Mouse (Mus musculus) embryonic facial prominence, embryonic 12.5 days (tissue): Measurements from ENCODE around the gene Rps15. TPM values are rescaled to one million over a fixed set of nuclear protein-coding genes. Genes with fewer than 3 reads are reported as not detected.

Source experiments
- ATAC-seq: fragments of 200-750 bp; cut with Nextera tagmentation; 2 replicates; pipeline ENCODE4 v1.8.0; 2017; ENCODE audit not compliant: insufficient number of reproducible peaks, insufficient read depth, low FRiP score, low TSS enrichment
- H3K27ac ChIP-seq: fragments of 300-500 bp; sonication (generic); 2 replicates; pipeline ENCODE4 v1.5.1; 2016; ENCODE audit warnings: mild to moderate bottlenecking
- H3K27me3 ChIP-seq: fragments of 300-500 bp; sonication (generic); 2 replicates; pipeline ENCODE4 v1.6.1; 2016; ENCODE audit warnings: mild to moderate bottlenecking, moderate library complexity
- H3K36me3 ChIP-seq: fragments of 300-500 bp; sonication (generic); 2 replicates; pipeline ENCODE4 v1.6.1; 2016; ENCODE audit warnings: mild to moderate bottlenecking
- H3K4me1 ChIP-seq: fragments of 300-500 bp; sonication (generic); 2 replicates; pipeline ENCODE4 v1.6.1; 2016
- H3K4me2 ChIP-seq: fragments of 300-500 bp; sonication (generic); replicated peaks from 2 replicates; pipeline ENCODE4 v1.6.1; 2016; ENCODE audit warnings: mild to moderate bottlenecking, moderate library complexity
- H3K4me3 ChIP-seq: fragments of 300-500 bp; sonication (generic); 2 replicates; pipeline ENCODE4 v1.5.1; 2016; ENCODE audit warnings: mild to moderate bottlenecking
- H3K9ac ChIP-seq: fragments of 300-500 bp; sonication (generic); 2 replicates; pipeline ENCODE4 v1.6.1; 2016; ENCODE audit warnings: mild to moderate bottlenecking, moderate library complexity
- H3K9me3 ChIP-seq: fragments of 300-500 bp; sonication (generic); 2 replicates; pipeline ENCODE4 v1.6.1; 2016; ENCODE audit warnings: mild to moderate bottlenecking, moderate library complexity
- WGBS: fragments of 180-500 bp; shearing (Covaris S2); methylation state at CpG from one replicate; pipeline ENCODE4 v1.1.7; 2016; 5-methylcytosine and 5-hydroxymethylcytosine counted together
- polyA plus RNA-seq: library from polyadenylated mRNA; unstranded; fragments of >200 nt; fragmentation: Nextera tagmentation; extraction: Ambion mirVana; gene quantifications from 2 replicates; pipeline ENCODE4 v1.2.1, GENCODE M21; 2016

Gene Rps15
- polyA plus RNA-seq, 1 experiment from 2014 or later = 851 TPM

DNA sequence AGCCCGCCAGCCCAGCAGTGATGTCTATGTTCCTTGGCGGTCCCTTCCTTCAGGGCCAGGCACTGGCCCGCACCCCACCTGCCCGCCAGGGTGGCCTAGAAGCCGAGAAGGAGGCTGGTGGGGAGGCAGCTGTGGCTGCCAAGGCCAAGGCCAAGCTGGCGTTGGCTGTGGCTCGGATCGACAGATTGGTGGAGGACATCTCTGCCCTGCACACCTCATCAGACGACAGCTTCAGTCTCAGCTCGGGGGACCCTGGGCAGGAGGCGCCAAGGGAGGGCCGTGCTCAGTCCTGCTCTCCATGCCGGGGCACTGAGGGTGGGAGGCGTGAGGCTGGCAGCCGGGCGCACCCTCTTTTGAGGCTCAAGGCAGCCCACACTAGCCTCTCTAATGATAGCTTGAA is 19.3 kb downstream of the Rps15 start:
- Histone ChIP-seq H3K27ac (no peak overlapping the region), H3K9ac (0 out of 2 replicates have a peak overlapping the region, but pooled peaks have one; percentile 4), H3K4me1 (peaks cover 6% of the 10 kb centered on the region; the same call in 1 of the 2 replicates), H3K9me3 (no peaks in the 10 kb centered on the region), H3K4me2 (no peak overlapping the region), H3K36me3 (peaks cover 23% of the 10 kb centered on the region), H3K27me3 (peaks cover 66% of the 10 kb centered on the region), H3K4me3 (0 out of 2 replicates have a peak overlapping the region, but pooled peaks have one; percentile 3)
- 82% methylated on average over 16 of the region's 16 CpGs for WGBS
- ATAC-seq = no peak

DNA sequence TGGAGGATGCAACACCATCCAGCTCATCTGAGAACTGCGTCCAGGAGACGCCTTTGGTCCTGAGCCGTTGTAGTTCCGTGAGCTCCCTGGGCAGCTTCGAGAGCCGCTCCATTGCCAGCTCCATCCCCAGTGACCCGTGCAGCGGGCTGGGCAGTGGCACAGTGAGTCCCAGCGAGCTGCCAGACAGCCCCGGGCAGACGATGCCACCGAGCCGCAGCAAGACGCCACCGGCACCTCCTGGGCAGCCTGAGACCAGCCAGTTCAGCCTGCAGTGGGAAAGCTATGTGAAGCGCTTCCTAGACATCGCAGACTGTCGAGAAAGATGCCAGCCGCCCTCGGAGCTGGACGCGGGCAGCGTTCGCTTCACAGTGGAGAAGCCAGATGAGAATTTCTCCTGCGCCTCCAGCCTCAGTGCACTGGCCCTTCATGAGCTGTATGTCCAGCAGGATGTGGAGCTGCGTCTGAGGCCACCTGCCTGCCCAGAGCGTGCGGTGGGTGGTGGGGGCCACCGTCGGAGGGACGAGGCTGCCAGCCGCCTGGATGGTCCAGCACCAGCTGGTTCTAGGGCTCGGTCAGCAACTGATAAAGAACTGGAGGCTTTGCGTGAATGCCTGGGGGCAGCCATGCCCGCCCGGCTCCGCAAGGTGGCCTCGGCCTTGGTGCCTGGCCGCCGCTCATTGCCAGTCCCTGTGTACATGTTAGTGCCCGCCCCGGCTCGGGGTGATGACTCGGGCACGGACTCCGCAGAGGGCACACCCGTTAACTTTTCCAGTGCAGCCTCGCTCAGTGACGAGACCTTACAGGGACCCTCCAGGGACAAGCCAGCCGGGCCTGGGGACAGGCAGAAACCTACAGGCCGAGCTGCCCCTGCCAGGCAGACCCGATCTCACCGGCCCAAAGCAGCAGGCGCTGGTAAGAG is 20.6 kb downstream of the Rps15 start:
- H3K27me3 ChIP-seq = peaks cover 78% of the 10 kb centered on the region
- H3K27ac ChIP-seq = no peak overlapping the region
- H3K4me3 ChIP-seq = no peak overlapping the region
- peaks cover 27% of the 10 kb centered on the region for H3K36me3 ChIP-seq
- no peak overlapping the region for H3K4me2 ChIP-seq
- H3K9me3 ChIP-seq = no peaks in the 10 kb centered on the region
- H3K9ac ChIP-seq = no peak overlapping the region
- WGBS = 63% methylated on average over 54 of the region's 54 CpGs
- peaks cover 6% of the 10 kb centered on the region; the same call in 1 of the 2 replicates for H3K4me1 ChIP-seq
- no peak for ATAC-seq

DNA sequence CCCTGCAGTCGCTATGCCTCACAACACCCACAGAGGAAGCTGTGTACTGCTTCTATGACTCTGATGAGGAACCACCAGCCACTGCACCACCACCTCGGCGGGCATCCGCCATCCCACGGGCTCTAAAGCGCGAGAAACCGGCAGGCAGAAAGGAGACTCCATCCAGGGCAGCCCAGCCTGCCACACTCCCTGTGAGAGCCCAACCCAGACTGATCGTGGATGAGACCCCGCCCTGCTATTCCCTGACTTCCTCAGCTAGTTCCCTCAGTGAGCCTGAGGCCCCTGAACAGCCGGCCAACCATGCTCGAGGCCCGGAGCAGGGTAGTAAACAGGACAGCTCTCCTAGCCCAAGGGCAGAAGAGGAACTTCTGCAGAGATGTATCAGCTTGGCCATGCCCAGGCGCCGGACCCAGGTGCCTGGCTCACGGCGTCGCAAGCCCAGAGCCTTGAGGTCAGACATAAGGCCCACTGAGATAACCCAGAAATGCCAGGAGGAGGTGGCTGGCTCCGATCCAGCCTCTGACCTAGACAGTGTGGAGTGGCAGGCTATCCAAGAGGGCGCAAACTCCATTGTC is 21.5 kb downstream of the Rps15 start:
- ATAC-seq = no peak
- H3K27me3 ChIP-seq = peaks cover 83% of the 10 kb centered on the region
- 0 out of 2 replicates have a peak overlapping the region, but pooled peaks have one; percentile 7 for H3K9ac ChIP-seq
- peaks cover 33% of the 10 kb centered on the region for H3K36me3 ChIP-seq
- H3K9me3 ChIP-seq = no peaks in the 10 kb centered on the region
- no peak overlapping the region for H3K27ac ChIP-seq
- peaks cover 6% of the 10 kb centered on the region; the same call in 1 of the 2 replicates for H3K4me1 ChIP-seq
- no peak overlapping the region for H3K4me3 ChIP-seq
- no peak overlapping the region for H3K4me2 ChIP-seq
- 53% methylated on average over 20 of the region's 20 CpGs for WGBS

DNA sequence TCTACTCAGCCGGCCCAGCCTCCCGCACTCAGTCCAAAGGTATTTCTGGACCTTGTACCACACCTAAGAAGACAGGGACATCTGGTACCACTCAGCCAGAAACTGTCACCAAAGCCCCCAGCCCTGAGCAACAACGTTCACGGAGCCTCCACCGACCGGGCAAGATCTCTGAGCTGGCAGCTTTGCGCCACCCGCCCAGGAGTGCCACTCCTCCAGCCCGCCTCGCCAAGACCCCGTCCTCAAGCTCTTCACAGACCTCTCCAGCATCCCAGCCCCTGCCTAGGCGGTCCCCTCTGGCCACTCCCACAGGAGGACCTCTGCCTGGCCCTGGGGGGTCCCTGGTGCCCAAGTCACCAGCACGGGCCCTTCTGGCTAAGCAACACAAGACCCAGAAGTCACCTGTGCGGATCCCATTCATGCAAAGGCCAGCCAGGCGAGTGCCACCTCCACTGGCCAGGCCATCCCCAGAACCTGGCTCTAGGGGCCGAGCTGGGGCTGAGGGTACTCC is 22.3 kb downstream of the Rps15 start:
- Histone ChIP-seq H3K36me3 (peaks cover 31% of the 10 kb centered on the region; the same call in 1 of the 2 replicates), H3K27me3 (peaks cover 80% of the 10 kb centered on the region)

DNA sequence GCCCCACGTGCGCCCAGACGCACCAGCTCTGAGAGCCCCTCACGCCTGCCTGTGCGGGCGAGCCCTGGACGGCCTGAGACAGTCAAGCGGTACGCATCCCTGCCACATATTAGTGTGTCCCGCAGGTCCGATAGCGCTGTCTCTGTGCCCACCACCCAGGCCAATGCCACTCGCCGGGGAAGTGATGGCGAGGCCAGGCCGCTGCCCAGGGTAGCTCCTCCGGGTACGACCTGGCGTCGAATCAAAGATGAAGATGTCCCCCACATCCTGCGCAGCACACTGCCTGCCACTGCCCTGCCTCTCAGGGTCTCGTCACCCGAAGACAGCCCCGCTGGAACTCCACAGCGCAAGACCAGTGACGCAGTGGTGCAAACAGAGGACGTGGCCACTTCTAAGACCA is 23.1 kb downstream of the Rps15 start:
- H3K9me3 ChIP-seq = no peaks in the 10 kb centered on the region
- 0 out of 2 replicates have a peak overlapping the region, but pooled peaks have one; percentile 1 for H3K4me3 ChIP-seq
- peaks cover 15% of the 10 kb centered on the region for H3K4me1 ChIP-seq
- H3K9ac ChIP-seq = peak overlapping the region; percentile 30; the same call in 1 of the 2 replicates
- H3K27me3 ChIP-seq = peaks cover 80% of the 10 kb centered on the region
- H3K36me3 ChIP-seq = peaks cover 31% of the 10 kb centered on the region; the same call in 1 of the 2 replicates
- no peak overlapping the region for H3K4me2 ChIP-seq
- ATAC-seq = no peak
- no peak overlapping the region for H3K27ac ChIP-seq
- WGBS = 47% methylated on average over 27 of the region's 27 CpGs

More for the DNA sequence above, 22.3 kb downstream of the Rps15 start:
- Histone ChIP-seq H3K9me3 (no peaks in the 10 kb centered on the region), H3K4me1 (peaks cover 12% of the 10 kb centered on the region), H3K27ac (no peak overlapping the region), H3K4me3 (no peak overlapping the region), H3K4me2 (no peak overlapping the region), H3K9ac (0 out of 2 replicates have a peak overlapping the region, but pooled peaks have one; percentile 30)
- 54% methylated on average over 16 of the region's 16 CpGs for WGBS
- ATAC-seq = no peak

DNA sequence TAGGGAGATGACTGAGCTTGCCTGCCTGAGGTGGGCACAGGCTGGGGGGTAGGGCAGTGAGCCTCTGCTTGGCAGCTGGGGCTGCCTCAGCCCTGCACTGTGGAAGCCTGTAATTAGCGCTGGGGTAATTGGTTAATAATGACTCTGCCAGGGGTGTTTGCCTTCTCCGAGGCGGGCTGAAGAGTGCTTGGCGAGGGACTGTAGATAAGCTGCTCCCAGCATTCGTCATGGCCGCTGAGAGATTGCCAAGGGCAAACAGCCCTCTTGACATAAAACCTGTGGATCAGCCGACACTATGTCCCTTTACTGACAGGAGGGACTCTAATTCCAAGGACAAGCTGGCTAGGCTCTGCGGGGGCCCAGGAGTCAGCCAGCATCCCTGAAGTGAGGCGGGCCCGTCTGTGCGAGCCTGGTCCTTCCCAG is 24.1 kb downstream of the Rps15 start:
- Histone ChIP-seq H3K27ac (no peak overlapping the region), H3K4me3 (no peak overlapping the region), H3K4me1 (peaks cover 15% of the 10 kb centered on the region), H3K36me3 (peaks cover 31% of the 10 kb centered on the region; the same call in 1 of the 2 replicates), H3K9ac (no peak overlapping the region), H3K9me3 (no peaks in the 10 kb centered on the region), H3K4me2 (no peak overlapping the region), H3K27me3 (peaks cover 69% of the 10 kb centered on the region)
- 32% methylated on average over 11 of the region's 11 CpGs for WGBS
- no peak for ATAC-seq

DNA sequence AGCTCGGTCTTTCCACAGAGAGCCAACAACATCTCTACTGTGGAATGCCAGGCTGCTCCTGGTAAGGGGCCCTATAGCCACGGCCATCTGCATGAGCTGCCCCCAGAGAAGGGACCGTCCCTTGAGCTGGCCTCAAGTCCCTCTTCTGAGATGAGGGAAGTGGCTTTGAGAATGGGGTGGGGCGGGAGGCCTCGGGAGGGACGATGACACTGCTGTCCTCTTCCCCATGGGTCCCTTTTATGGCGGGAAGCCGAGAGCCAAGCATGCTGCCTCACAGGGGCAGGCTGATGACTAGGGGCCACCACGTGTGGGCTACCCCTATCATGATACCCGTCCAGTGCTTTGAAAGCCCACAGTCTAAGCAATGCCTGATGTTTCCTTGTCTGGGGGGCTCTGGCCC is 24.8 kb downstream of the Rps15 start:
- Histone ChIP-seq H3K4me1 (peaks cover 19% of the 10 kb centered on the region), H3K27me3 (peaks cover 67% of the 10 kb centered on the region), H3K27ac (no peak overlapping the region), H3K36me3 (peaks cover 28% of the 10 kb centered on the region; the same call in 1 of the 2 replicates), H3K9ac (no peak overlapping the region), H3K4me3 (no peak overlapping the region), H3K9me3 (no peaks in the 10 kb centered on the region), H3K4me2 (no peak overlapping the region)
- no peak for ATAC-seq
- WGBS = 65% methylated on average over 10 of the region's 10 CpGs

DNA sequence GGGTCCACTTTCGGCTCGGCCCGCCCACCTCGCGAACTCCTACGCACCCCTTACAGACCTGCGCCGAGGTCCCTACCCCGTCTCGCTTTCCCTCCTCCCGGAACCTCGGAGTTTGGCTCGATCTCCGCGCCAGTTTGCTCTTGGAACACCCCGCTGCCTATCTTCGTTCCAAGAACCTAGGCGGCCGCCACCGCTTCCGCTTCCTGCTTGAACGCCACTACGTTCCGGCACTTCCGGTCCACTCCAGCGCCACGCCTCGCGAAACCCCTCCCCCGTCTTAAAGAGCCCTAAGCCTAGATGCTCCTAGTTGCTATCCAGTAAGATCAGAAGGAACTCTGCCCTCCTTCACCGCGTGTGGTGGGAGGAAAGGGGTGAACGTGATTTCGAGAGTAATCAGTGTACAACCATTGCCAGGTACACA is 28.1 kb downstream of the Rps15 start, which contains the start of gene 2310011J03Rik:
TSS of gene 2310011J03Rik (minus strand) at position 198 of the 421 bp plus-strand sequence.
- no peak for ATAC-seq
- peaks cover 40% of the 10 kb centered on the region for H3K27me3 ChIP-seq
- peak within 1 kb of the TSS; percentile 80 for H3K4me2 ChIP-seq
- H3K9me3 ChIP-seq = no peaks in the 10 kb centered on the region
- 1% methylated on average over 34 of the region's 34 CpGs for WGBS
- H3K36me3 ChIP-seq = peaks cover 22% of the 10 kb centered on the region; the same call in 1 of the 2 replicates
- peak within 1 kb of the TSS; percentile 69 for H3K27ac ChIP-seq
- H3K9ac ChIP-seq = peak within 1 kb of the TSS; percentile 85
- H3K4me3 ChIP-seq = peak within 1 kb of the TSS; percentile 85
- H3K4me1 ChIP-seq = peaks cover 16% of the 10 kb centered on the region

DNA sequence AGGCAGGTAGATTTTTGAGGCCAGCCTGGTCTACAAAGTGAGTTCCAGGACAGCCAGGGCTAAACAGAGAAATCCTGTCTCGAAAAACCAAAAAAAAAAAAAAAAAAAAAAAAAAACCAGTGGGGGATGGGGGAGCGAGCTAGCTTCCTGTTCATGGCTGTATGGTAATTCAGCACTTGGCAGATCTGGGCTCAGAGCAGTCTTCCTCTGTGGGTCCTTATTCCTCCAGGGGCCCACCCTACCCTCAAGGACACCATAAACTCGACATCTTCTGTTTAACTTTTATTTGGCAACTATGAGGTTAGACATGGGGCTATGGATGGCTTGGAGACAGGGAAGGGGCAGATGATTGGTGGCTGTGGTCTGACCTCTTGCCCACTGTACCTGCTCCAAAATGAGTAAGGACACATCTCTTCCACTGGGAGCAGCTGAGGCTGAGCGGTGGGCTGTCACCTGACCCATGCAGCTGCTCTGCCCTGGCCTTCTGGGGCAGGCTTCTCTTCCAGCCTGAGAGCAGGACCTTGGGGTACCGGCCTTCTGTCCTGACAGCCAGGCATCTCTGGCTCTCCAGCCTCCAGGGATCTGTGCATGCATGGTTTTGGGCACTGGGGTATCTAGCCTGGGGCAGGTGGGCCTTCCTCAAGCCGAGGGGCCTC is 28.9 kb downstream of the Rps15 start:
- peaks cover 22% of the 10 kb centered on the region; the same call in 1 of the 2 replicates for H3K36me3 ChIP-seq
- H3K27me3 ChIP-seq = peaks cover 32% of the 10 kb centered on the region
- H3K27ac ChIP-seq = no peak overlapping the region
- ATAC-seq = no peak
- peak overlapping the region; percentile 9; the same call in 1 of the 2 replicates for H3K4me2 ChIP-seq
- H3K9ac ChIP-seq = no peak overlapping the region
- no peak overlapping the region for H3K4me3 ChIP-seq
- WGBS = 71% methylated on average over 6 of the region's 6 CpGs
- no peaks in the 10 kb centered on the region for H3K9me3 ChIP-seq
- peaks cover 16% of the 10 kb centered on the region for H3K4me1 ChIP-seq

DNA sequence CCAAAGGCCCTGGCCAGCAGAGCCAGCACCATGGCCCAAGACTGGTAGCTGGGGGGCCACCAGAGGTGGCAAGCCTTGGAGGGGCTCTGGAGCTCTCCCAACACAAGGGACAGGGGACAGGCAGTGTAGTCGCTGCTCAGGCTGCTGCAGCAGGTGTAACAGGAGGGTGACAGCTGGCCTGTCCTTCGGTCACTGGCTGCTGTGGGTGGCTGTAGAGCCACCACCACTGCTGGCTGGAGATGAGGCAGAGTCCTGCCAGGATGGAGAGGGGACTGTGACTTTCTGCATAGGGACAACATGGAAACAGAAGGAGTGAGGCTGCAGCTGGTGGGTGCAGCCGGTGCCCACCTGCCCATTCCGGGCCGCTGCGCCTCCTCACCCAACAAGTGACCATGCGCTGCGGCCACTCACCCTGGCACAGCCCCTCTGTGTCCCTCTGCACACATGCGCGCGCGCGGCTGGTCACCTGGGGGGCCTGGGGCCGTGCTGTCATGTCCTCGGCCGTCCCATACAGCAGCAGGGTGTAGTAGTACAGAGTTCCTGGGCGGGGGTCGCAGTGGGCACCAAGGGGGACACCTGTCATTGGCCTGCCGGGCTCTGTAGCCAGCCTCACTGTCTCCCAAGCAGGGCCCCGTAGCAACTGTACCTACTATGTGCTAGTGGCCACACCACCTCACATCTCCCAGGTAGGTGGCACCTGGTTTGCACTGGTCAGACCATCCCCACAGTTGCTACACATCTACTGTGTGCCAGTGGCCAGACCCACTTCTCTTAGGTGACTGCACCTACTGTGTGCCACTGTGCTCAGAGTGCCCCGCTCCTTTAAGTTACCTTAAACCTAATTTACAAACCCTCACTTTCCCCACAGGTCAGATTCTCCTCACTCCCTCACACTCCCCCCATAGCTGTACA is 29.7 kb downstream of the Rps15 start:
- 92% methylated on average over 19 of the region's 21 CpGs for WGBS
- H3K36me3 ChIP-seq = peaks cover 21% of the 10 kb centered on the region; the same call in 1 of the 2 replicates
- H3K4me2 ChIP-seq = peak overlapping the region; percentile 65
- H3K9me3 ChIP-seq = no peaks in the 10 kb centered on the region
- peaks cover 16% of the 10 kb centered on the region for H3K4me1 ChIP-seq
- H3K27ac ChIP-seq = no peak overlapping the region
- ATAC-seq = no peak
- no peak overlapping the region for H3K9ac ChIP-seq
- H3K4me3 ChIP-seq = peak overlapping the region; percentile 40; the same call in 1 of the 2 replicates
- H3K27me3 ChIP-seq = peaks cover 24% of the 10 kb centered on the region
